Mouse (Mus musculus): ENCODE measurements around the gene Hspa4. TPM values are rescaled to one million over a fixed set of nuclear protein-coding genes. Genes with fewer than 3 reads are reported as not detected.
"Not testable (repeated sequence)": the region's sequence is repeated elsewhere in the genome, so short reads cannot be mapped to it uniquely, and the experiment has no call there.

Hspa4 gene
- polyA plus RNA-seq, 1 experiment from 2014 or later, result 116 TPM

DNA sequence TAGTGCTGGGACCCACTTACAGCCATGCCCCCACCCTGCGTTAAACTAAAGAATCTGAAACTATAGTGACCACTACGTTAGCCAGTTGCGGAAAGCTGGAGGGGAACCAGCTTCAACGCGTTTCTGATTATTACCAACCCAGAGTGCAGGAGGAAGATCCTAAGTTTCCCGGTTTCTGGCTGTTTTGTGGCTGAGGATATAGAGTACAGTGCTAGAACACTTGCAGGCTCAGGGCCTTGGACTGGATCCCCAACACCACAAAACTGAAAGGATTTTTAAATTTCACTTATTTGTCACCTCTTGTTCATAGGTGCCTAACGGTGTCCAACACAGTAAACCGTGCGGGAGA is 884 bp upstream of the Hspa4 start:
- peaks cover 24% of the 10 kb centered on the region for H3K36me3 ChIP-seq
- WGBS, result 63% methylated on average over 9 of the region's 9 CpGs
- no peak for DNase-seq (ENCODE audit: low spot score)

DNA sequence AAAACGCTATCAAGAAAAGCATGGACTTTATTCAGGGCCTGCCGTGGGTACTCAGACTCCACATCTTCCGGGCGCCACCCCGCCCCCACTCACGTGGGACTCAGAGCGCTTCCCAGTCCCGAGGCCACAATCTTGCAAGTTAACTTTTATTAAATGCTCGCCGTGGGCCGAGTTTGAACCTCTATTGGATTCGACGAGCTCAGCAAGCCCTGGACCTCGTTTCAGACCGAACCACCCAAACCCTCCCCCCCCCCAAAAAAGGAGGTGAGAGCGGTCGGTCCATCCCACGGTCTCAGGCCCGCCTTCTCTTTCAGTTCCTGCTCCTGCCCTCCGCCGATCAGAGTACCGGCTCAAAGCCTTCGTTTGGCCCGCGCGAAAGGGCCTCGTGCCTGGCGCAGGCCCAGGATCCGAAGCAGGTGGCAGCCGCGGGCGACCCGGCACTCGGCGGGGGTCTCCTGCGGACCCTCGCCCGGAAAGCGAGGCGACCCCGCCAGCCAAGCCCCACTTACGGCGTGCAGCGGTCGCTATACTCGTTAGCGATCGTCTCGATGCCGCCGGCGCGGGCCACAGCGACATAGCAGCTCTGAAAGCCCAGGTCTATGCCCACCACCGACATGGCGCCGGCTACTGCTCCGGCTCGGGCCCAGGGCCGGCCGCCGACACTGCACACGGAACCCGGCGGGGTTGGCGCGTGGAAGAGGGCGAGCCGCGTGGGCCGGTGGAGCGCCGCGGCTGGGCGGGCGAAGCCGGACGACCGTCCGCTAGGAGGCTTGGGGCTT is 517 bp downstream of the Hspa4 start:
- WGBS, result under 1% methylated on average over 80 of the region's 80 CpGs
- peaks cover 36% of the 10 kb centered on the region for H3K36me3 ChIP-seq
- no peak for DNase-seq (ENCODE audit: low spot score)
- no peaks in the 10 kb centered on the region for H3K9me3 ChIP-seq (replicated peaks)
- H3K4me3 ChIP-seq, result peak overlapping the region; percentile 99
- H3K4me1 ChIP-seq, result peaks cover 31% of the 10 kb centered on the region
- no peaks in the 10 kb centered on the region for H3K27me3 ChIP-seq (ENCODE audit: low read depth, poor library complexity, severe bottlenecking)
- peak overlapping the region; percentile 95 for H3K27ac ChIP-seq (replicated peaks)

More for the DNA sequence above, 884 bp upstream of the Hspa4 start:
- Histone ChIP-seq H3K4me1 (peaks cover 31% of the 10 kb centered on the region), H3K27ac (replicated peaks) (peak overlapping the region; percentile 95), H3K27me3 (ENCODE audit: low read depth, poor library complexity, severe bottlenecking) (no peaks in the 10 kb centered on the region), H3K9me3 (replicated peaks) (no peaks in the 10 kb centered on the region), H3K4me3 (peak overlapping the region; percentile 99)

DNA sequence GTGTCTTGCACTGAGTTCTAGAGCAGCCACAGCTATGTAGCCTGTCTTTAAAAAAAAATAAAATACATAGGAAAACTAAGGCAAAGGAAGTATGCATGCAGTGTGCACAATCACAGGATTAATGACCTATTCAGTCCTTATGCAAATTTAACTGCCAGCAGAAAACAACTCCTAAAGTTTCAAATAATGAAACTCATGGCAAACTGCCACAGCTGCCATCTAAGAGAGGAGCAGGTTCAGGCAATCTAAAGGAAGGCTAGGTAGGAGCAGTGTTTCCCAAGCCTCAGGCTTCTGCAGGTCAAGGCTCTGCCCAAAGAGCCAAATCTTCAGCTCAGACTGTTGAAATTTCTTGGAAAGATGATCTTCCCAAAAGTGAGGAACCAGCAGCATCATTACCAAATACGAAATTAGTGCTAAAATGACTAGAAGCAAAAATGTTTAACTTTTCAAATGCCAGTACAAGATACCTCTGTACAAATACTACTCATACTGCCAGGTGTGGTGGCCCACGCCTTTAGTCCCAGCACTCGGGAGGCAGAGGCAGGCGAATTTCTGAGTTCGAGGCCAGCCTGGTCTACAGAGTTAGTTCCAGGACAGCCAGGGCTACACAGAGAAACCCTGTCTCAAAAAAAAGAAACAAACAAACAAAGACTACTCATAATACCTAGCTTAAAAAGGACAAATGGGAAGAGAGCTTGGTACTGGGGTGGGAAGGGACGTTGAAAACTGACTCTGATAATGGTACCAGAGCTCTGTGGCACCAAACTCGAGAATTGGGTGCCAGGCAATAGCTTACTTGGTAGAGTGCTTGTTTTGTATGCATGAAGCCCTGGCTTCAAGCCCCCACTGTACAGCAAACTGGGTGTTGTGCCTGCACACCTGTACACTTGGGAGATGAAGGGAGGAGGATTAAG is 2.1 kb downstream of the Hspa4 start:
- Histone ChIP-seq H3K4me3 (peak overlapping the region; percentile 99), H3K9me3 (replicated peaks) (no peaks in the 10 kb centered on the region), H3K36me3 (peaks cover 52% of the 10 kb centered on the region), H3K27ac (replicated peaks) (no peak overlapping the region), H3K27me3 (ENCODE audit: low read depth, poor library complexity, severe bottlenecking) (no peaks in the 10 kb centered on the region), H3K4me1 (peaks cover 31% of the 10 kb centered on the region)
- WGBS, result 87% methylated on average over 7 of the region's 7 CpGs
- no peak for DNase-seq (ENCODE audit: low spot score)

DNA sequence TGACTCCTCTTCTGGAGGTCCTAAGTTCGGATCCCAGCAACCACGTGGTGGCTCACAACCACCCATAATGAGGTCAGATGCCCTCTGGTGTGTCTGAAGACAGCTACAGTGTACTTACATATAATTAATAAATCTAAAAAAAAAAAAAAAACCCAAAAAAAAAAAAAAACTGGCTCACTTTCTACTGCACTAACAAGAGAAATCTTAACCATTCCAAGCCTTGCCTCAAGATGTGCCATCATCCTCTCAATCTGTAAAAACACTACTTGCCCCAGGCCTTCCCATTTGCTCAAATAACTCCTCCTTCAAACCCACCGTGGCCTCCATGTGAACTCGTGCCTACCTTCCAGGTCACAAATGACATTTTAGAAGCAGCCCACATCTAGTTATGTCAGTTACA is 3.4 kb downstream of the Hspa4 start:
- Histone ChIP-seq H3K9me3 (replicated peaks) (no peaks in the 10 kb centered on the region), H3K36me3 (peaks cover 65% of the 10 kb centered on the region), H3K4me3 (no peak overlapping the region), H3K27me3 (ENCODE audit: low read depth, poor library complexity, severe bottlenecking) (no peaks in the 10 kb centered on the region), H3K4me1 (peaks cover 31% of the 10 kb centered on the region), H3K27ac (replicated peaks) (no peak overlapping the region)
- no peak for DNase-seq (ENCODE audit: low spot score)
- WGBS, result 84% methylated on average over 4 of the region's 4 CpGs

DNA sequence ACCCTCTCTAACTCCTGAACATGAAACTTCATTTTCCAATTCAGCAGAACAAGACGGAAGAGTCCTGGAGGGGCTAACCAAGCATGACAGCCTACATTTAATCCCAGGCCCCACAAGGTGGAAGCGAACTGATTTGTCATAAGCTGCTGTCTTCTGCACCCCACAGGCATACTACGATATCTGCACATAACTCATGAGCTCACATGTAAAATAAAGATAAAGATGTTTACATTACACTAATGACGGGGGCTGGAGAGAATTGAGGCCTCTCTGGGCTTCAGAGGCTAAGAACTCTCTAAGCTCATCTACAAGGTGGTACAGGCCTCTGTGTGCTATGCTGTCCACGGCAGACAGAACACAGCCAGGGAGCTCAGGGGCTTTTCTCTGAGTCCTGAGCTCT is 5.8 kb downstream of the Hspa4 start:
- Histone ChIP-seq H3K9me3 (replicated peaks) (no peaks in the 10 kb centered on the region), H3K27me3 (ENCODE audit: low read depth, poor library complexity, severe bottlenecking) (no peaks in the 10 kb centered on the region), H3K36me3 (peaks cover 89% of the 10 kb centered on the region), H3K4me1 (peaks cover 21% of the 10 kb centered on the region), H3K27ac (replicated peaks) (no peak overlapping the region), H3K4me3 (no peak overlapping the region)
- 94% methylated on average over 5 of the region's 5 CpGs for WGBS
- DNase-seq (ENCODE audit: low spot score), result no peak

DNA sequence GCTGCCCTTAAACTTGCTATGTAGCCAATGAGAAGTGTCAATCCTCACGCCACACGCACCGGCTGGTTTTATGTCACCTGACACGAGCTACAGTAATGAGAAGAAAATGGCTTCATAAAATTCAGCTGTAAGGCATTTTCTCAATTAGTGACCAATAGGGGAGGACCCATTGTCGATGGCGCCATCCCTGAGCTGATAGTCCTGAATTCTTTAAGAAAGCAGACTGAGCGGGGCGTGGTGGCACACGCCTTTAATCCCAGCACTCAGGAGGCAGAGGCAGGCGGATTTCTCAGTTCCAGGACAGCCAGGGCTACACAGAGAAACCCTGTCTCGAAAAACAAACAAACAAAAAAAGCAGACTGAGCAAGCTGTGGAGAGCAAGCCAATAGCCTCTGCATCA is 9.4 kb downstream of the Hspa4 start:
- 93% methylated on average over 11 of the region's 11 CpGs for WGBS
- no peak for DNase-seq (ENCODE audit: low spot score)
- H3K36me3 ChIP-seq, result peaks cover 98% of the 10 kb centered on the region

DNA sequence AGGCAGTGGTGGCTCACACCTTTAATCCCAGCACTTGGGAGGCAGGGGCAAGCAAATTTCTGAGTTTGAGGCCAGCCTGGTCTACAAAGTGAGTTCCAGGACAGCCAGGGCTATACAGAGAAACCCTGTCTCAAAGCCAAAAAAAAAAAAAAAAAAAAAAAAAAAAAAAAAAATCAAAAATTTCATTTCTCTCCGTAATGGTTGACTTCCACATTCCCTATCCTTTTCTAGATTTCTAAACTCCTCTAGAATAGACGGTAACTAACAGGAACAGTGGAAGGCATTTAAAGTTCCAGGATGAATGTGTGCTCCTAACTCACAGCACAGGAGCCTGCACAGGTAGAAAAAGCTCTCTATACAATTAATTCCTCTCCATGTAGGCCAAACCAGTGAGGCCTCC is 10.1 kb downstream of the Hspa4 start:
- H3K4me3 ChIP-seq; H3K27ac ChIP-seq (replicated peaks); DNase-seq (ENCODE audit: low spot score); H3K27me3 ChIP-seq (ENCODE audit: low read depth, poor library complexity, severe bottlenecking); H3K9me3 ChIP-seq (replicated peaks); H3K4me1 ChIP-seq: not testable (repeated sequence)
- H3K36me3 ChIP-seq, result peaks cover 99% of the 10 kb centered on the region
- 98% methylated on average over 2 of the region's 2 CpGs for WGBS

More for the DNA sequence above, 9.4 kb downstream of the Hspa4 start:
- H3K27ac ChIP-seq (replicated peaks), result no peak overlapping the region
- no peaks in the 10 kb centered on the region for H3K4me1 ChIP-seq
- no peak overlapping the region for H3K4me3 ChIP-seq
- no peaks in the 10 kb centered on the region for H3K27me3 ChIP-seq (ENCODE audit: low read depth, poor library complexity, severe bottlenecking)
- H3K9me3 ChIP-seq (replicated peaks), result no peaks in the 10 kb centered on the region

DNA sequence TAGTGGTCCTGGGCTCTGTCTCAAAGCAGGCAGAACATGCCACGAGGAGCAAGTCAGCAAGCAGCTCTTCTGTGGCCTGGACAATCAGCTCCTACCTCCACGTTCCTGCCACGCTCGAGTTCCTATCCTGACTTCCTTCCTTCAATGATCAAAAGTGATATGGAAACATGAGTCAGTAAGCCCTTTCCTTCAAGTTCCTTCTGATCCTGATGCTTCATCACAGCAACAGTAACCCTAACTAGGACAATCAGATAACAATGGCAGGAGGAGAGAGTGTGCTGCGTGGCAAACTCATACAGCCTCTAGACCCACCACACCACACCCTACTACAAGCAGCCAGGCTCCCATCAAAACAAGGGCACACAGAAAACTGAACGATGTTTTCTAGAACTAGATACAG is 14.4 kb downstream of the Hspa4 start:
- 94% methylated on average over 6 of the region's 6 CpGs for WGBS
- H3K9me3 ChIP-seq (replicated peaks), result no peaks in the 10 kb centered on the region
- H3K36me3 ChIP-seq, result peaks cover 99% of the 10 kb centered on the region
- H3K4me3 ChIP-seq, result no peak overlapping the region
- no peak for DNase-seq (ENCODE audit: low spot score)
- no peak overlapping the region for H3K27ac ChIP-seq (replicated peaks)
- H3K4me1 ChIP-seq, result no peaks in the 10 kb centered on the region
- no peaks in the 10 kb centered on the region for H3K27me3 ChIP-seq (ENCODE audit: low read depth, poor library complexity, severe bottlenecking)

DNA sequence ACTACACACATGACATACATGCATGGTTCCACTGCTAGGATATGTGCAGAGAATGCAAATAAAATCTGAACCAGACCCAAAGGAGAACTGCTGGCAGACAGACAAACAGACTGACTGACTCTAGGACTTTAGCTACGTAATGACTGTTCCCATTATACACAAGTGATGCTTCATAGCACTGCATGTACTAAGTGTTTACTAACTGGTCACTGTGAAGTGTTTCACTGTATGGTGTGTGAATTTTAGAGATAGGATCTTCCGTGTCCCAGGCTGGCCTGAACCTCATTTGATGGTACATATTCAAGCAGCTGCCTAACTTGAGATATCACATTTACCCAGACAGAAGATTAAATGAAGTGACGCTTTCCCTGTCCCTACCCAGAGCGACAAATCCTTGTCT is 21.8 kb downstream of the Hspa4 start:
- no peak overlapping the region for H3K4me3 ChIP-seq
- no peaks in the 10 kb centered on the region for H3K9me3 ChIP-seq (replicated peaks)
- H3K27ac ChIP-seq (replicated peaks), result no peak overlapping the region
- H3K27me3 ChIP-seq (ENCODE audit: low read depth, poor library complexity, severe bottlenecking), result no peaks in the 10 kb centered on the region
- peaks cover 92% of the 10 kb centered on the region for H3K36me3 ChIP-seq
- no peak for DNase-seq (ENCODE audit: low spot score)
- 92% methylated on average over 4 of the region's 4 CpGs for WGBS
- H3K4me1 ChIP-seq, result no peaks in the 10 kb centered on the region

DNA sequence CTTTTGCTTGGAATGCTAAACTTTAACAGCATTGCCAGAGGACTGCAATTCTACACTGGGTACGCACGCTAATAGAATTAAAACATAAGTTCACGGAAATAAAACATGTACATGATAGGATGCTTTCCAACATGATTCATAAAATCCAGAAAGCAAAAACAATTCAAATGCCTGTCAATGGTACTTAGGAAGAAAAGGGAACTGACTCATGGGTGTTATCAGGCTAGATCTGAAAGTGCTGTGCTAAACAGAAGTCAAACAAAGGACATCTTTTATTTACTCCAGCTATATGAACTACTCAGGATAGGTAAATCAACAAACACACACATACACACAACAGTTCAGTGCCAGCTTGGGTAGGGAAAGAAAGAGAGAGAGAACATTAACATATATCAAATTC is 24.9 kb downstream of the Hspa4 start:
- WGBS, result 99% methylated on average over 3 of the region's 3 CpGs
- Histone ChIP-seq H3K36me3 (peaks cover 92% of the 10 kb centered on the region), H3K27me3 (ENCODE audit: low read depth, poor library complexity, severe bottlenecking) (no peaks in the 10 kb centered on the region)

DNA sequence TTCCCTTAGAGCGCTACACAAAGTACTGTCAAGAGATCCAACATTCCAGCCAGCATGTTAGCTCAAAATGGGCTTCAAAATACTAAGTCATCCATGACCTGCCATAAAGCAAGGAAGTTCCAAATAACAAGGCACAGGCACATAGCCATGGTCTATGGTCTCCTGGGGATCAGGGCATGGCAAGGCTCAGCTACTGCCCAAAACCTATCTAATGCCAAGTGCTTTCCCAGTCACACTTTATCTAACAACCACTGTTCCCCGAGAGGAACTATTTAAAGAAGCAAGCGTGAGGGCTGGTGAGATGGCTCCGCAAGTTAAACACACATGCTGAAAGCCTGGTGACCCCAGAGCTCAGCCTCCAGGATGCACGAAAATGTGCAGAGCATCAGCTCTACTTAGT is 26.9 kb downstream of the Hspa4 start:
- H3K4me3 ChIP-seq, result no peak overlapping the region
- no peaks in the 10 kb centered on the region for H3K4me1 ChIP-seq
- H3K9me3 ChIP-seq (replicated peaks), result no peaks in the 10 kb centered on the region
- H3K27me3 ChIP-seq (ENCODE audit: low read depth, poor library complexity, severe bottlenecking), result no peaks in the 10 kb centered on the region
- 95% methylated on average over 5 of the region's 5 CpGs for WGBS
- no peak for DNase-seq (ENCODE audit: low spot score)
- no peak overlapping the region for H3K27ac ChIP-seq (replicated peaks)
- peaks cover 92% of the 10 kb centered on the region for H3K36me3 ChIP-seq

More for the DNA sequence above, 24.9 kb downstream of the Hspa4 start:
- no peaks in the 10 kb centered on the region for H3K4me1 ChIP-seq
- H3K9me3 ChIP-seq (replicated peaks), result no peaks in the 10 kb centered on the region
- H3K4me3 ChIP-seq, result no peak overlapping the region
- no peak overlapping the region for H3K27ac ChIP-seq (replicated peaks)
- DNase-seq (ENCODE audit: low spot score), result no peak

DNA sequence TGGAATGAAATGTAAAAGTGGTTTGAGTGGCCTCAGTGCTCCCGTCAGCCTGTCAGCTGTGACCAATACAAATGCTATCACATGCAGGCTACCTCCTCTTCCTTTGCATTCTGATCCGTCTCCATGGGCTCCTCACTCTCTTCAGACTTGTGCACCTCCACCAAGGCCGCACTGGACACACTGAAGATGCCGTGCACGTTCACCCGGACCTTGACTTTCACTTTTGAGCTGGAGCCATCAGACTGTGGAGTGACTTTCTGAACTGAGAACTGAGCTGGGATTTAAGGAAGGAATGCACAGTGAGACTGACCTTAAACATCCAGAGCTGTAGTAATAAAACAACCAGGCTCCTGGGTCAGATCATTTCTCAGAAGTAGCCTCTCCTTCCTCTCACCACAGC is 30.7 kb downstream of the Hspa4 start:
- peaks cover 99% of the 10 kb centered on the region for H3K36me3 ChIP-seq
- H3K4me1 ChIP-seq, result no peaks in the 10 kb centered on the region

DNA sequence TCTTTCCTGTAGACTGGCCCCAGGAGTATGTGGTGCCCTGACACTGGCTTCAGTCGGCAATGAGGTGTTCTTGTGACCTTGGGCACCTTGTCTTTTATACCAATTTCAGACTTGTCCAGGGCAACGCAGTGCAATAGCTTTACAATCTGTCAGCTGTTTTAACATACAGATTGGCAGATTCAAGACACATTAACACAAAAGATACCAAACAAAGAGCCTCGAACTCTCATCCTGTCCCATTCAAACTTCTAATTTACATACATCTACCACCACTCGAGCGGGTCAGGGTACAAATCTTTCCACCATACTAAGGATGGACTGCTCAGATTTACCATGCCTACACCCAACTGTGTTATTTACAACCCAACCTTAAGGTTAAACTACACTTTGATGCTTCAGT is 39.7 kb downstream of the Hspa4 start:
- 83% methylated on average over 5 of the region's 5 CpGs for WGBS
- Histone ChIP-seq H3K27me3 (ENCODE audit: low read depth, poor library complexity, severe bottlenecking) (no peaks in the 10 kb centered on the region), H3K4me3 (no peak overlapping the region), H3K4me1 (no peaks in the 10 kb centered on the region), H3K9me3 (replicated peaks) (no peaks in the 10 kb centered on the region), H3K36me3 (peaks cover 68% of the 10 kb centered on the region), H3K27ac (replicated peaks) (no peak overlapping the region)
- DNase-seq (ENCODE audit: low spot score), result no peak

More for the DNA sequence above, 30.7 kb downstream of the Hspa4 start:
- H3K27me3 ChIP-seq (ENCODE audit: low read depth, poor library complexity, severe bottlenecking), result no peaks in the 10 kb centered on the region
- H3K4me3 ChIP-seq, result no peak overlapping the region
- no peak for DNase-seq (ENCODE audit: low spot score)
- no peaks in the 10 kb centered on the region for H3K9me3 ChIP-seq (replicated peaks)
- 96% methylated on average over 6 of the region's 6 CpGs for WGBS
- no peak overlapping the region for H3K27ac ChIP-seq (replicated peaks)
